ENCODE assay signal across 8 mouse cellular contexts in the genomic region with DNA sequence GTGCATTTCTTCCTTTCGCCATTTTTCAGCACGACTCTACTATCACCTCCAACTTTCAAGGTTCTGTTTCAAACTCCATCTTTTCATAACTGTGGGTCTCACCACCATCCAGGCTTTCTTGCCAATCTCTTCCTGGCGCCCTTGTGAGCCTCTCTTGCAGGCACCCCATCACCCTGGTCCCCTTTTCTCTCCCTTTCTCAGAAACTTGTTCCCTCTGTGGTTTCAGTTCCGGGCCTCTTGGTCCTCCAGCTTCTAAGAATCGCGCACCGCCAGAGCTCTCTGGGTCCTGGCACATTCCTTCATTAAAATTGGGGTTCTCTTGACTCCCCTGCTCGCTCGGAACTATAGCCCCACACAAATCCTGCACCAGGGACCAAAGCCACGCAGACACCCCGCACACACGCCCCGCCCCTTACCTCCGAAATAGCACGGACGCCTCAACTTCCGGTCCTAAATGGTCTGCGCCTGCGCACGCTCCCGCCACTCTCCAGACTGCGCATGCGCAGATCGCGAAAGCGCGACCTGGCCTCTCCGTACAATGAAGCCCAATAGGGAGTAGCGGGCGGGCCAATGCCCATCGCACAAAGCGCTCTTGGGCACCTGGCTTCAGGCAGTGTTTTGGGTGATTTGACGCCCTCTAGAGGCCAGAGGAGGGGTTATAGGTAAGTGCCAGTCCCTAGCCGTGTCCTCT. TPM values are rescaled to one million over a fixed set of nuclear protein-coding genes. Genes with fewer than 3 reads are reported as not detected.
DNase-seq lines count a peak whose midpoint lies in the region; ATAC-seq and TF ChIP-seq lines count a peak whose summit lies in the region.

Gene Dhx34 (minus strand): TSS at position 456 of the 691 bp plus-strand sequence.

- peak; percentile 94 to 96 for DNase-seq in CD8-positive naive resting alpha-beta T cell, adult 2 months (ENCODE audit: low read depth in 2 of 2, low spot score in 2 of 2)
- peak; percentile 96 for DNase-seq in c-Kit-positive CD71-negative TER-119-negative erythroid progenitor cells, embryonic 14.5 days (ENCODE audit: low read depth)
- peak; percentile 97 for DNase-seq in forebrain, embryonic 10.5 days (ENCODE audit: extremely low spot score, low spot score)
- DNase-seq in kidney, postnatal 25 days, result peak; percentile 96 to 97
- DNase-seq in liver, embryonic 14.5 days (ENCODE audit: low read depth in 3 of 3, low spot score in 3 of 3), result peak; percentile 92 to 95 (median 94)
- DNase-seq in neural tube, embryonic 11.5 days (ENCODE audit: low spot score), result peak; percentile 99
- peak; percentile 96 for DNase-seq in stomach, postnatal 0 days (ENCODE audit: low spot score)

- H3K4me3 ChIP-seq in forebrain, embryonic 10.5 days, result peak within 1 kb of the TSS; percentile 79
- H3K4me3 ChIP-seq in heart, embryonic 15.5 days, result peak within 1 kb of the TSS; percentile 63
- peak within 1 kb of the TSS; percentile 85 to 92 for H3K4me3 ChIP-seq in liver, embryonic 14.5 days (ENCODE audit: insufficient read depth in 1 of 2, low read depth in 2 of 2, low read length in 2 of 2)
- H3K4me3 ChIP-seq in neural tube, embryonic 11.5 days (ENCODE audit: low read depth, low read length), result peak within 1 kb of the TSS; percentile 64
- H3K4me3 ChIP-seq in stomach, postnatal 0 days (ENCODE audit: low read depth, low read length), result peak within 1 kb of the TSS; percentile 71

- TF ChIP-seq CTCF in liver, embryonic 14.5 days (IDR thresholded peaks at IDR 0.05; ENCODE audit: low read depth), result peak; percentile 81
- peak; percentile 68 for TF ChIP-seq CTCF in stomach, postnatal 0 days (IDR thresholded peaks at IDR 0.05; ENCODE audit: low read depth)

- 1% methylated on average over 34 of the region's 34 CpGs for WGBS in forebrain, embryonic 10.5 days
- WGBS in heart, embryonic 15.5 days, result 1% methylated on average over 34 of the region's 34 CpGs
- WGBS in liver, embryonic 14.5 days (ENCODE audit: insufficient replicate concordance), result 1% methylated on average over 34 of the region's 34 CpGs
- WGBS in neural tube, embryonic 11.5 days, result 2% methylated on average over 34 of the region's 34 CpGs
- 1% methylated on average over 34 of the region's 34 CpGs for WGBS in stomach, postnatal 0 days

- H3K36me3 ChIP-seq in forebrain, embryonic 10.5 days (replicated peaks), result peaks cover 22% of the 10 kb centered on the region
- H3K36me3 ChIP-seq in heart, embryonic 15.5 days, result peaks cover 13% of the 10 kb centered on the region; the same call in 1 of the 2 replicates
- no peaks in the 10 kb centered on the region; the same call in 1 of the 2 replicates for H3K36me3 ChIP-seq in liver, embryonic 14.5 days (replicated peaks; ENCODE audit: control insufficient read depth, insufficient read depth, low read depth)
- H3K36me3 ChIP-seq in neural tube, embryonic 11.5 days (ENCODE audit: control insufficient read depth, insufficient read depth, low read length), result peaks cover 5% of the 10 kb centered on the region
- H3K36me3 ChIP-seq in stomach, postnatal 0 days (ENCODE audit: control insufficient read depth, insufficient read depth, low read length), result no peaks in the 10 kb centered on the region

- TF ChIP-seq EP300 in liver, embryonic 14.5 days (IDR thresholded peaks at IDR 0.05; ENCODE audit: low read depth), result no peak
- no peak for TF ChIP-seq EP300 in stomach, postnatal 0 days (optimal IDR thresholded peaks at IDR 0.05)

- ATAC-seq in heart, embryonic 15.5 days (replicated peaks; ENCODE audit: insufficient number of reproducible peaks, insufficient read depth, low FRiP score, low read depth), result peak; percentile 93
- peak; percentile 97 for ATAC-seq in liver, embryonic 14.5 days (ENCODE audit: insufficient read depth)
- peak; percentile 94 for ATAC-seq in neural tube, embryonic 11.5 days (ENCODE audit: insufficient read depth, low FRiP score, low TSS enrichment)
- ATAC-seq in stomach, postnatal 0 days (ENCODE audit: low FRiP score, low TSS enrichment), result peak; percentile 96

- H3K4me2 ChIP-seq in heart, embryonic 15.5 days, result peak within 1 kb of the TSS; percentile 66
- H3K4me2 ChIP-seq in liver, embryonic 14.5 days (ENCODE audit: low read depth), result peak within 1 kb of the TSS; percentile 90
- H3K4me2 ChIP-seq in neural tube, embryonic 11.5 days (ENCODE audit: low read depth), result peak within 1 kb of the TSS; percentile 70
- peak within 1 kb of the TSS; percentile 75 for H3K4me2 ChIP-seq in stomach, postnatal 0 days (replicated peaks; ENCODE audit: low read depth)

- peaks cover 18% of the 10 kb centered on the region for H3K4me1 ChIP-seq in forebrain, embryonic 10.5 days
- peaks cover 7% of the 10 kb centered on the region for H3K4me1 ChIP-seq in heart, embryonic 15.5 days (replicated peaks)
- peaks cover 9 to 10% of the 10 kb centered on the region in 2 experiments for H3K4me1 ChIP-seq in liver, embryonic 14.5 days (replicated peaks; ENCODE audit: control insufficient read depth in 2 of 2, insufficient read depth in 2 of 2, low read length in 1 of 2)
- H3K4me1 ChIP-seq in neural tube, embryonic 11.5 days (ENCODE audit: control insufficient read depth, insufficient read depth, low read length), result 0 out of 2 replicates have a peak, but pooled peaks cover 2% of the 10 kb centered on the region
- H3K4me1 ChIP-seq in stomach, postnatal 0 days (replicated peaks; ENCODE audit: control insufficient read depth, insufficient read depth), result peaks cover 2% of the 10 kb centered on the region; the same call in 1 of the 2 replicates

- H3K9me3 ChIP-seq in forebrain, embryonic 10.5 days, result no peaks in the 10 kb centered on the region
- no peaks in the 10 kb centered on the region for H3K9me3 ChIP-seq in heart, embryonic 15.5 days (replicated peaks)
- H3K9me3 ChIP-seq in liver, embryonic 14.5 days (ENCODE audit: control insufficient read depth, low read length), result no peaks in the 10 kb centered on the region
- H3K9me3 ChIP-seq in neural tube, embryonic 11.5 days (ENCODE audit: control insufficient read depth, low read length), result no peaks in the 10 kb centered on the region
- H3K9me3 ChIP-seq in stomach, postnatal 0 days (ENCODE audit: control insufficient read depth, low read length), result no peaks in the 10 kb centered on the region

- H3K27me3 ChIP-seq in forebrain, embryonic 10.5 days (ENCODE audit: poor library complexity, severe bottlenecking), result no peaks in the 10 kb centered on the region
- no peaks in the 10 kb centered on the region; the same call in 1 of the 2 replicates for H3K27me3 ChIP-seq in heart, embryonic 15.5 days
- H3K27me3 ChIP-seq in liver, embryonic 14.5 days (ENCODE audit: control insufficient read depth, insufficient read depth, low read length), result no peaks in the 10 kb centered on the region
- no peaks in the 10 kb centered on the region for H3K27me3 ChIP-seq in neural tube, embryonic 11.5 days (ENCODE audit: control insufficient read depth, insufficient read depth, low read length)
- H3K27me3 ChIP-seq in stomach, postnatal 0 days (ENCODE audit: control insufficient read depth, insufficient read depth, low read length), result no peaks in the 10 kb centered on the region

- peak within 1 kb of the TSS; percentile 94 for H3K27ac ChIP-seq in forebrain, embryonic 10.5 days
- peak within 1 kb of the TSS; percentile 70 for H3K27ac ChIP-seq in heart, embryonic 15.5 days
- peak within 1 kb of the TSS; percentile 76 for H3K27ac ChIP-seq in liver, embryonic 14.5 days
- no peak within 1 kb of the TSS for H3K27ac ChIP-seq in neural tube, embryonic 11.5 days (ENCODE audit: low read depth, low read length)
- peak within 1 kb of the TSS; percentile 80 for H3K27ac ChIP-seq in stomach, postnatal 0 days (replicated peaks)

- peak within 1 kb of the TSS; percentile 71 for H3K9ac ChIP-seq in heart, embryonic 15.5 days
- peak within 1 kb of the TSS; percentile 93 for H3K9ac ChIP-seq in liver, embryonic 14.5 days (replicated peaks)
- peak within 1 kb of the TSS; percentile 68 for H3K9ac ChIP-seq in neural tube, embryonic 11.5 days (ENCODE audit: low read length)
- peak within 1 kb of the TSS; percentile 79 for H3K9ac ChIP-seq in stomach, postnatal 0 days (ENCODE audit: low read length)

RNA-seq across cellular contexts. Expression of gene Dhx34, which starts in this region (rescaled TPM):
- polyA plus RNA-seq in forebrain, embryonic 10.5 days (2016; fragmentation: Nextera tagmentation; extraction: Ambion mirVana), result 19.6 and 21.2 TPM in 2 replicates
- polyA plus RNA-seq in heart, embryonic 15.5 days (2015; fragmentation: Nextera tagmentation; extraction: Ambion mirVana), result 7.6 and 12.4 TPM in 2 replicates
- polyA plus RNA-seq in liver, embryonic 14.5 days (2012; rRNA removed), result 5.0 and 5.3 TPM in 2 replicates
- 3.6 and 3.7 TPM in 2 replicates for polyA plus RNA-seq in liver, embryonic 14.5 days (2014; fragmentation: Nextera tagmentation; extraction: Ambion mirVana)
- polyA plus RNA-seq in neural tube, embryonic 11.5 days (2014; fragmentation: Nextera tagmentation; extraction: Ambion mirVana), result 11.9 and 12.1 TPM in 2 replicates
- polyA plus RNA-seq in stomach, postnatal 0 days (2015; fragmentation: Nextera tagmentation; extraction: Ambion mirVana), result 6.9 and 7.9 TPM in 2 replicates
